Comparison of ENCODE assay signal across 8 mouse cellular contexts in the genomic region with DNA sequence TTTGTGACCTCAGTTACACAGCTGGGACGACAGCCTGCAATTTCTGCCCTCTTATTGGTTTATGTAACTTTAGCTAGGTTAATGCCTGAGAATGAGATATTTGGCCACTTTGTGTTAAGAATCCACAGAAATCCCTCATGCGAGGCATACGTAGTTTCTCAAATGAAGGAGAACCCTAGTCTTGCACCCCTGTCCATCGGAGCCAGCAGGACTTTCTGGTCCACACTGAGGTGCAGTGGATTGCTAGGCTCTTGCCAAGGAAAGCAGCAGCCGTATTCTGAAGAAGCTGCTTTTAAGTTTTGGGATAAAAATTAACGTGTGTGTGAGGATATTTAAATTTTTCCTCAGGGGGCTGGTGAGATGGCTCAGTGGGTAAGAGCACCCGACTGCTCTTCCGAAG. TPM values are rescaled to one million over a fixed set of nuclear protein-coding genes. Genes with fewer than 3 reads are reported as not detected.
DNase-seq lines count a peak whose midpoint lies in the region; ATAC-seq and TF ChIP-seq lines count a peak whose summit lies in the region.

No protein-coding gene starts in this region.

- no peak for TF ChIP-seq CTCF in kidney, postnatal 0 days (IDR thresholded peaks at IDR 0.05; ENCODE audit: low read depth)

- ATAC-seq in kidney, postnatal 0 days (replicated peaks; ENCODE audit: low FRiP score, low read depth) = no peak; the same call in none of the 2 replicates
- ATAC-seq in hindbrain, embryonic 15.5 days (ENCODE audit: low FRiP score, low read depth) = no peak
- ATAC-seq in midbrain, embryonic 15.5 days (replicated peaks) = no peak

- no peaks in the 10 kb centered on the region for H3K9me3 ChIP-seq in kidney, postnatal 0 days (replicated peaks; ENCODE audit: low read length)
- H3K9me3 ChIP-seq in hindbrain, embryonic 15.5 days = no peaks in the 10 kb centered on the region
- H3K9me3 ChIP-seq in midbrain, embryonic 15.5 days = no peaks in the 10 kb centered on the region

- no peak for DNase-seq in kidney, postnatal 0 days (ENCODE audit: low spot score)
- DNase-seq in kidney, adult 8-10 months = no peak
- DNase-seq in urinary bladder, postnatal 14 days (ENCODE audit: low spot score) = no peak
- DNase-seq in cerebellum, adult 8-10 months = no peak
- DNase-seq in urinary bladder, postnatal 36 days (ENCODE audit: low spot score in 2 of 2) = no peak

- no peak overlapping the region; the same call in 1 of the 2 replicates for H3K4me3 ChIP-seq in kidney, postnatal 0 days (replicated peaks; ENCODE audit: low read depth, low read length)
- H3K4me3 ChIP-seq in brown adipose tissue, adult 24 weeks (ENCODE audit: insufficient read depth, low read depth, low read length) = 0 out of 2 replicates have a peak overlapping the region, but pooled peaks have one; percentile 8
- peak overlapping the region; percentile 85 for H3K4me3 ChIP-seq in hindbrain, embryonic 15.5 days
- H3K4me3 ChIP-seq in midbrain, embryonic 15.5 days = peak overlapping the region; percentile 58; the same call in 1 of the 2 replicates

- H3K27me3 ChIP-seq in kidney, postnatal 0 days (ENCODE audit: insufficient read depth, low read length) = no peaks in the 10 kb centered on the region
- H3K27me3 ChIP-seq in hindbrain, embryonic 15.5 days = no peaks in the 10 kb centered on the region
- H3K27me3 ChIP-seq in midbrain, embryonic 15.5 days (replicated peaks) = no peaks in the 10 kb centered on the region

- peaks cover 10% of the 10 kb centered on the region for H3K36me3 ChIP-seq in kidney, postnatal 0 days (ENCODE audit: insufficient read depth, low read length)
- peaks cover 16% of the 10 kb centered on the region for H3K36me3 ChIP-seq in hindbrain, embryonic 15.5 days
- H3K36me3 ChIP-seq in midbrain, embryonic 15.5 days (replicated peaks) = 0 out of 2 replicates have a peak, but pooled peaks cover 6% of the 10 kb centered on the region

- H3K4me1 ChIP-seq in kidney, postnatal 0 days (replicated peaks; ENCODE audit: insufficient read depth, low read length) = peaks cover 10% of the 10 kb centered on the region
- H3K4me1 ChIP-seq in brown adipose tissue, adult 24 weeks (ENCODE audit: control insufficient read depth, insufficient read depth, insufficient read length, low read length) = peaks cover 10% of the 10 kb centered on the region
- H3K4me1 ChIP-seq in hindbrain, embryonic 15.5 days (replicated peaks) = peaks cover 24% of the 10 kb centered on the region
- H3K4me1 ChIP-seq in midbrain, embryonic 15.5 days = peaks cover 29% of the 10 kb centered on the region

- H3K27ac ChIP-seq in kidney, postnatal 0 days = peak overlapping the region; percentile 91; the same call in 1 of the 2 replicates
- H3K27ac ChIP-seq in brown adipose tissue, adult 24 weeks (replicated peaks; ENCODE audit: low read depth, low read length) = no peak overlapping the region
- peak overlapping the region; percentile 92; the same call in 1 of the 2 replicates for H3K27ac ChIP-seq in hindbrain, embryonic 15.5 days (replicated peaks)
- H3K27ac ChIP-seq in midbrain, embryonic 15.5 days = peak overlapping the region; percentile 89

- H3K4me2 ChIP-seq in kidney, postnatal 0 days (ENCODE audit: low read length) = peak overlapping the region; percentile 88; the same call in 1 of the 2 replicates
- peak overlapping the region; percentile 75 for H3K4me2 ChIP-seq in hindbrain, embryonic 15.5 days
- peak overlapping the region; percentile 87 for H3K4me2 ChIP-seq in midbrain, embryonic 15.5 days

- H3K9ac ChIP-seq in kidney, postnatal 0 days (ENCODE audit: low read depth, low read length) = no peak overlapping the region
- H3K9ac ChIP-seq in hindbrain, embryonic 15.5 days = no peak overlapping the region; the same call in 1 of the 2 replicates
- H3K9ac ChIP-seq in midbrain, embryonic 15.5 days = no peak overlapping the region

- WGBS in kidney, postnatal 0 days = 50% methylated on average over 8 of the region's 8 CpGs
- WGBS in hindbrain, embryonic 15.5 days = 58% methylated on average over 8 of the region's 8 CpGs
- 56% methylated on average over 8 of the region's 8 CpGs for WGBS in midbrain, embryonic 15.5 days

RNA-seq across cellular contexts. Expression of gene Aurkaip1, which starts 0.5 kb away (rescaled TPM):
- 169 and 171 TPM in 2 replicates for polyA plus RNA-seq in kidney, postnatal 0 days (2015; fragmentation: Nextera tagmentation; extraction: Ambion mirVana)
- 259 and 309 TPM in 2 replicates for polyA plus RNA-seq in brown adipose tissue, adult 24 weeks (2012; ENCODE audit: insufficient read depth, insufficient read length, missing spikeins)
- polyA plus RNA-seq in hindbrain, embryonic 15.5 days (2015; fragmentation: Nextera tagmentation; extraction: Ambion mirVana) = 129 TPM in 2 replicates
- polyA plus RNA-seq in midbrain, embryonic 15.5 days (2015; fragmentation: Nextera tagmentation; extraction: Ambion mirVana) = 128 and 129 TPM in 2 replicates

RNA-seq across cellular contexts. Expression of gene Mxra8, which starts 8.9 kb away (rescaled TPM):
- polyA plus RNA-seq in kidney, postnatal 0 days (2015; fragmentation: Nextera tagmentation; extraction: Ambion mirVana) = 100 and 111 TPM in 2 replicates
- 17.3 and 22.3 TPM in 2 replicates for polyA plus RNA-seq in brown adipose tissue, adult 24 weeks (2012; ENCODE audit: insufficient read depth, insufficient read length, missing spikeins)
- 32.5 and 32.7 TPM in 2 replicates for polyA plus RNA-seq in hindbrain, embryonic 15.5 days (2015; fragmentation: Nextera tagmentation; extraction: Ambion mirVana)
- polyA plus RNA-seq in midbrain, embryonic 15.5 days (2015; fragmentation: Nextera tagmentation; extraction: Ambion mirVana) = 23.4 and 32.6 TPM in 2 replicates

RNA-seq across cellular contexts. Expression of gene Dvl1, which starts 16.6 kb away (rescaled TPM):
- polyA plus RNA-seq in kidney, postnatal 0 days (2015; fragmentation: Nextera tagmentation; extraction: Ambion mirVana) = 9.9 and 16.6 TPM in 2 replicates
- 19.2 and 20.2 TPM in 2 replicates for polyA plus RNA-seq in brown adipose tissue, adult 24 weeks (2012; ENCODE audit: insufficient read depth, insufficient read length, missing spikeins)
- 30.8 and 32.8 TPM in 2 replicates for polyA plus RNA-seq in hindbrain, embryonic 15.5 days (2015; fragmentation: Nextera tagmentation; extraction: Ambion mirVana)
- 30.9 and 37.0 TPM in 2 replicates for polyA plus RNA-seq in midbrain, embryonic 15.5 days (2015; fragmentation: Nextera tagmentation; extraction: Ambion mirVana)

RNA-seq across cellular contexts. Expression of gene Ccnl2, which starts 18.3 kb away (rescaled TPM):
- 103 and 109 TPM in 2 replicates for polyA plus RNA-seq in kidney, postnatal 0 days (2015; fragmentation: Nextera tagmentation; extraction: Ambion mirVana)
- 28.2 and 61.6 TPM in 2 replicates for polyA plus RNA-seq in brown adipose tissue, adult 24 weeks (2012; ENCODE audit: insufficient read depth, insufficient read length, missing spikeins)
- polyA plus RNA-seq in hindbrain, embryonic 15.5 days (2015; fragmentation: Nextera tagmentation; extraction: Ambion mirVana) = 134 and 137 TPM in 2 replicates
- 155 and 164 TPM in 2 replicates for polyA plus RNA-seq in midbrain, embryonic 15.5 days (2015; fragmentation: Nextera tagmentation; extraction: Ambion mirVana)

RNA-seq across cellular contexts. Expression of gene Mrpl20, which starts 27.9 kb away (rescaled TPM):
- polyA plus RNA-seq in kidney, postnatal 0 days (2015; fragmentation: Nextera tagmentation; extraction: Ambion mirVana) = 283 and 294 TPM in 2 replicates
- 367 and 416 TPM in 2 replicates for polyA plus RNA-seq in brown adipose tissue, adult 24 weeks (2012; ENCODE audit: insufficient read depth, insufficient read length, missing spikeins)
- 248 and 265 TPM in 2 replicates for polyA plus RNA-seq in hindbrain, embryonic 15.5 days (2015; fragmentation: Nextera tagmentation; extraction: Ambion mirVana)
- polyA plus RNA-seq in midbrain, embryonic 15.5 days (2015; fragmentation: Nextera tagmentation; extraction: Ambion mirVana) = 242 and 244 TPM in 2 replicates
